Mouse (Mus musculus): Measurements from ENCODE around the gene Olfr435.

GRCm38 (mm10) chr6:43190986-43191385 lies 6.0 kb upstream of the Olfr435 start:
- TF ChIP-seq CTCF (IDR thresholded peaks at IDR 0.05) (no peak), EP300 (IDR thresholded peaks at IDR 0.05; ENCODE audit: insufficient read depth, low read depth, low read length) (no peak), POLR2A (IDR thresholded peaks at IDR 0.05; ENCODE audit: insufficient read depth, low read depth, low read length) (no peak)

All from heart, adult 2 months (tissue).